Mouse (Mus musculus) limb, embryonic 15.5 days (tissue): ENCODE results near the gene Fshb. TPM values are rescaled to one million over a fixed set of nuclear protein-coding genes. Genes with fewer than 3 reads are reported as not detected.

Experiments
- ATAC-seq: fragments of 200-750 bp; cut with Nextera tagmentation; 2 replicates; pipeline ENCODE4 v1.8.0; 2017; ENCODE audit warnings: low read depth, moderate TSS enrichment; ENCODE audit not compliant: insufficient number of reproducible peaks, low FRiP score, low TSS enrichment
- H3K27ac ChIP-seq: fragments of 300-500 bp; sonication (generic); 2 replicates; pipeline ENCODE4 v1.5.1; 2015; ENCODE audit warnings: moderate library complexity, mild to moderate bottlenecking, inconsistent platforms
- H3K27me3 ChIP-seq: fragments of 300-500 bp; sonication (generic); 2 replicates; pipeline ENCODE4 v1.6.1; 2015; ENCODE audit warnings: inconsistent platforms
- H3K36me3 ChIP-seq: fragments of 300-500 bp; sonication (generic); 2 replicates; pipeline ENCODE4 v1.6.1; 2015; ENCODE audit warnings: inconsistent platforms
- H3K4me1 ChIP-seq: fragments of 300-500 bp; sonication (generic); 2 replicates; pipeline ENCODE4 v1.6.1; 2015; ENCODE audit warnings: inconsistent platforms
- H3K4me2 ChIP-seq: fragments of 300-500 bp; sonication (generic); 2 replicates; pipeline ENCODE4 v1.6.1; 2015; ENCODE audit warnings: mild to moderate bottlenecking, inconsistent platforms
- H3K4me3 ChIP-seq: fragments of 300-500 bp; sonication (generic); 2 replicates; pipeline ENCODE4 v1.5.1; 2015; ENCODE audit warnings: mild to moderate bottlenecking, inconsistent platforms
- H3K9ac ChIP-seq: fragments of 300-500 bp; sonication (generic); 2 replicates; pipeline ENCODE4 v1.6.1; 2015; ENCODE audit warnings: inconsistent platforms
- H3K9me3 ChIP-seq: fragments of 300-500 bp; sonication (generic); 2 replicates; pipeline ENCODE4 v1.6.1; 2016; ENCODE audit warnings: inconsistent platforms
- WGBS: fragments of 180-500 bp; shearing (Covaris S2); methylation state at CpG from one replicate; pipeline ENCODE4 v1.1.7; 2015; 5-methylcytosine and 5-hydroxymethylcytosine counted together
- polyA plus RNA-seq: library from polyadenylated mRNA; unstranded; fragments of >200 nt; fragmentation: Nextera tagmentation; extraction: Ambion mirVana; gene quantifications from 2 replicates; pipeline ENCODE4 v1.2.1, GENCODE M21; 2015

Gene Fshb
- polyA plus RNA-seq, 1 experiment from 2014 or later = not detected

DNA sequence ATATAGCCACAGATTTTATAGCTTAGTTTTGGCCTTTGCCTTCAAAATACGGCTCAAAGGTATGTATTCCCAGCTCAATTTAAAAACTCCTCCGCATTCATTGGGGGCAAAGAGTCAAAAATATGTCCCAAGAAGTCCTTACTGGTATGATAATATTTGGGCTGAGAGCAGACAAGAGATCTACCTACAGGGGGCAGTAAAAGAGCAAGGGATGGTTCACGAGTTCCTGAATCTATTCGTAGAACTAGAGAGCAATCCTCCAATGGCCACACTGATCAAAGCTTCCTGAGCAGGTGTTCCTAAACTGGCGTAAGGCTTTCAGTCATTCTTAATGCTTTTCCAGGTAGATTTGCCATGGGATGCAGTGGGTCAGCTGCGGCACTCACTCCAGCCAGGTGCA, 49.3 kb downstream of the Fshb start:
- WGBS = 79% methylated on average over 6 of the region's 6 CpGs
- no peaks in the 10 kb centered on the region for H3K36me3 ChIP-seq

DNA sequence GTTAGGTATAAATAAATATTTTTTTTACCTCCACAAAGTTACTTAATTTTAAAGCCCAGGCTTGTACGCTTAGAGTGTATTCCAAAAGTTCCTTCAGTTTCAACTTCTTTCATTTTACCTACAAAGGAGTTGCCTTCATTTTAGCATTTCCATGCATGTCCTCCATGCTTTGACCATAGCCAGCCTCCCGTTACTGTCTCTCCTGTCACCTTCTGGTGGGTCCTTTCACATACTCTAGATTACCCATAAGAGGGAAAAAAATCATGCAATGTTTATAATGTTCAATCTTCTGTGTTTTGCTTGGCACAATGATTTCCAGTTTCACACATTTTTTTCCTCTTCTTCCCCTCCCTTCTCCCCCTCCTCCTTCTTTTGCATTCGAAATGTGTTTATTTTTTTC, 53.1 kb downstream of the Fshb start:
- Histone ChIP-seq H3K36me3 (no peaks in the 10 kb centered on the region), H3K9ac (no peak overlapping the region), H3K4me2 (no peak overlapping the region), H3K4me3 (no peak overlapping the region), H3K27ac (no peak overlapping the region), H3K4me1 (no peaks in the 10 kb centered on the region), H3K9me3 (no peaks in the 10 kb centered on the region), H3K27me3 (no peaks in the 10 kb centered on the region)
- 74% methylated on average over 3 of the region's 3 CpGs for WGBS
- no peak for ATAC-seq

More for the DNA sequence above, 49.3 kb downstream of the Fshb start:
- H3K27me3 ChIP-seq = no peaks in the 10 kb centered on the region
- no peaks in the 10 kb centered on the region for H3K9me3 ChIP-seq
- ATAC-seq = no peak
- no peak overlapping the region for H3K4me3 ChIP-seq
- H3K27ac ChIP-seq = no peak overlapping the region
- H3K4me2 ChIP-seq = no peak overlapping the region
- H3K9ac ChIP-seq = no peak overlapping the region
- no peaks in the 10 kb centered on the region for H3K4me1 ChIP-seq

Other genes starting within 250 kb of the Fshb start
- gene Arl14ep, start 85.2 kb downstream of the Fshb start, polyA plus RNA-seq = 44.8 and 50.6 TPM in 2 replicates
- 4.2 and 4.3 TPM in 2 replicates for gene Kcna4, start 231.0 kb upstream of the Fshb start, polyA plus RNA-seq